Mouse (Mus musculus): Measurements from ENCODE around the gene Fam185a. TPM values are rescaled to one million over a fixed set of nuclear protein-coding genes. Genes with fewer than 3 reads are reported as not detected.
A peak's percentile ranks its signal among the peaks of the same experiment; 100 is the strongest.

Fam185a gene
- polyA plus RNA-seq, 1 experiment from 2014 or later: 8.9 TPM

- 55% methylated on average over 1 of the region's 1 CpGs for WGBS
- ATAC-seq: no peak
These were observed 10.5 kb upstream of the Fam185a start for GRCm38 (mm10) chr5:21414116-21414820.

DNA sequence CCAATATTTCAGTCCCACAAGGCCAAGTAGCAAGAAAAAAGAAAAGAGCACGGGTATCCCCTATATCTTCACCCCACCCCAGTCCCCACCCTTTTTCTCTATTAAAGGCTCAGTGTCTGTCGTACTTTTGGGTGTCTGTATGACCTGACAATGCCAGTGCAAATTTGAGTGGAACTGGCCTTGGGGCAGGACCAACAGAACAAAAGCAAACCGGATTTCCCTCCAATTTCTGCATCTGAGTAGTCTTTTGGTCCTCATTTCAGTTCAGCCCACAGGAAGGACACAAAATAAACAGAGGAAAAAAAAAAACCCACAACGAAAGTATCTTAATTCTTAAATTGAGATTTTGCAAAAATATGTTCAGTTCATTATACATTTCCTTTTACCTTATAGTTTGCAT, 6.1 kb upstream of the Fam185a start:
- Histone ChIP-seq H3K4me2 (ENCODE audit: low read depth, low read length) (no peak overlapping the region), H3K9ac (ENCODE audit: low read depth, low read length) (no peak overlapping the region), H3K27ac (ENCODE audit: low read length) (no peak overlapping the region), H3K36me3 (ENCODE audit: control insufficient read depth, insufficient read depth, low read length) (no peaks in the 10 kb centered on the region), H3K4me3 (ENCODE audit: low read length) (no peak overlapping the region), H3K9me3 (ENCODE audit: control insufficient read depth, low read length) (no peaks in the 10 kb centered on the region), H3K4me1 (ENCODE audit: control insufficient read depth, insufficient read depth, low read length) (no peaks in the 10 kb centered on the region), H3K27me3 (replicated peaks; ENCODE audit: control insufficient read depth, insufficient read depth, low read length) (no peaks in the 10 kb centered on the region)
- 69% methylated on average over 4 of the region's 4 CpGs for WGBS
- no peak for ATAC-seq

More at GRCm38 (mm10) chr5:21414116-21414820, 10.5 kb upstream of the Fam185a start:
- Histone ChIP-seq H3K4me3 (ENCODE audit: low read length) (no peak overlapping the region), H3K9me3 (ENCODE audit: control insufficient read depth, low read length) (no peaks in the 10 kb centered on the region), H3K36me3 (ENCODE audit: control insufficient read depth, insufficient read depth, low read length) (no peaks in the 10 kb centered on the region), H3K27me3 (replicated peaks; ENCODE audit: control insufficient read depth, insufficient read depth, low read length) (no peaks in the 10 kb centered on the region), H3K9ac (ENCODE audit: low read depth, low read length) (no peak overlapping the region), H3K4me2 (ENCODE audit: low read depth, low read length) (no peak overlapping the region), H3K4me1 (ENCODE audit: control insufficient read depth, insufficient read depth, low read length) (no peaks in the 10 kb centered on the region), H3K27ac (ENCODE audit: low read length) (no peak overlapping the region)

DNA sequence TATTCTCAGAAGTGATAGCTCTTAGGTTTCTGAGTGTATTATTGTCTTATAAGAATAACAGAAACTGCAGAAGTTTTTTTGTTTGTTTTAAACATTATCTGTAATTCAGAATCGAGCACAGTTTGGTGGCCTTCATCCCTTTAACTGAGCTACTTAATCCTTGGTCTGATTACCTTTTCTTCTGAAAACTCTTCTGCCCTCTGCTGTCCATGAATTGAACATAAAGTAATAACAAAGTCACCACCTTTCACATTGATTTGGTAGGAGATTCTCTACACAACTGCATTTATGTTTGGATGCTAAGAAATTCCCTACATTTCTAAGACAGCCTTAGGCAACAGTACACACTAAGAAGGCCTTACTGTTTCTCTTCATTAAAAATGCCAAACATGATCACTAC, 4.1 kb upstream of the Fam185a start:
- no peak overlapping the region for H3K4me3 ChIP-seq (ENCODE audit: low read length)
- no peak overlapping the region for H3K9ac ChIP-seq (ENCODE audit: low read depth, low read length)
- no peaks in the 10 kb centered on the region for H3K36me3 ChIP-seq (ENCODE audit: control insufficient read depth, insufficient read depth, low read length)
- no peak overlapping the region for H3K4me2 ChIP-seq (ENCODE audit: low read depth, low read length)
- WGBS: 21% methylated on average over 1 of the region's 1 CpGs
- H3K9me3 ChIP-seq (ENCODE audit: control insufficient read depth, low read length): no peaks in the 10 kb centered on the region
- no peak for ATAC-seq
- H3K4me1 ChIP-seq (ENCODE audit: control insufficient read depth, insufficient read depth, low read length): peaks cover 1% of the 10 kb centered on the region; the same call in 1 of the 2 replicates
- no peaks in the 10 kb centered on the region for H3K27me3 ChIP-seq (replicated peaks; ENCODE audit: control insufficient read depth, insufficient read depth, low read length)
- H3K27ac ChIP-seq (ENCODE audit: low read length): no peak overlapping the region

DNA sequence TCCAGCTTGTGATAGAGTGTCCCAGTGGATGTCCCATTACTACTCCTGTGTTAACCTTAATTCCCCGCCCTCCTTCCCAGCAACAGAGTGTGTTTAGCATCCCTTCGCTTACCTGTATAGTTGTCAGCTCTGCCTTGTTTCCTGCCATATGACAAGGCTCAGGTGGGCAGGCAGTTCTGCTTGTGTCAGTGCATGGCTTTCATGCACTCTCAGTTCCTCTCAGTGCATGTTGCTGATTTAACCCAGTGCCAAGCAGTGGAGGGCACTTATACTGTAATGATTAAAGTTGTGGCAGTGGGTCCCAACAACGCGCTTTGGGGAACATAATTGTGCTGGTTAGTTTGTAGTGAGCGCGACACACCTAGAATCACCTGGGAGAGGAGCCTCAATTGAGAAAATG, 1.9 kb downstream of the Fam185a start:
- Histone ChIP-seq H3K27me3 (replicated peaks; ENCODE audit: control insufficient read depth, insufficient read depth, low read length) (no peaks in the 10 kb centered on the region), H3K4me2 (ENCODE audit: low read depth, low read length) (peak overlapping the region; percentile 76), H3K36me3 (ENCODE audit: control insufficient read depth, insufficient read depth, low read length) (no peaks in the 10 kb centered on the region), H3K9ac (ENCODE audit: low read depth, low read length) (no peak overlapping the region; the same call in 1 of the 2 replicates), H3K9me3 (ENCODE audit: control insufficient read depth, low read length) (no peaks in the 10 kb centered on the region), H3K4me1 (ENCODE audit: control insufficient read depth, insufficient read depth, low read length) (peaks cover 13% of the 10 kb centered on the region), H3K4me3 (ENCODE audit: low read length) (peak overlapping the region; percentile 75), H3K27ac (ENCODE audit: low read length) (no peak overlapping the region)
- WGBS: 93% methylated on average over 6 of the region's 6 CpGs
- no peak for ATAC-seq

DNA sequence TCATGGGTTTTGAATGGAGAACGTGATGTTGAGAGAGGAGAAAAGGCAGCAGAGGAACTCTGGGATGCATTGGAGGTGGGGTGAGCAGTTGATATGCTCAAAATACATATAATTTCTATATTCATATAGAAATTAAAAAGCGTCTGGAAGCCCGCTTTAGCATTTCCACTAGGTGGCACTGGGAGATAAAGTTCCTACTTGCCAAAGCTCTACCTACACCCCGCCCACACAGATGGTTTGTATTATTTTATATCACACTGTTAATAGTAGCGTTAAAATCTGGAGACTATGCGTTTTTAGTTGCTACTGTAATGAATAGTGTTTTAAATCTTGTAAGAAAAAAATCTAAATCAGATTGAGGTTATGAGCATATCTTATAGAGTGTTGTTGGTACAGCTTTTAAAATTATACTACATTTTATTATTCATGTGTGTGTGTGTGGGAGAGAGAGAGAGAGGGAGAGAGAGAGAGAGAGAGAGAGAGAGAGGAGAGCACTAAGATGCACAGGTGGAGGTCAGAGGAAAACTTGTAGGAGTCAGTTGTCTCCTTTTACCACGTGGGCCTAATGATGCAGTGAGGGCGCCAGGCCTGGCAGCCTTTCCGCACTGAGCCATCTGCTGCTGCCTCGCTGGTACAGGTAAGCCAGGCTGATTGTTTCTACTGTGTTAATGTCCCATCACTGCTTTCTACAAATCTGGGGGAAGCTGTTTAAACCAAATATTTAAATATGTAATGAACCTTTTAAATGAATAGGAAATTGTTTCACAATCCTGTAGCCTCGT, 9.6 kb downstream of the Fam185a start:
- no peaks in the 10 kb centered on the region for H3K36me3 ChIP-seq (ENCODE audit: control insufficient read depth, insufficient read depth, low read length)
- H3K9ac ChIP-seq (ENCODE audit: low read depth, low read length): no peak overlapping the region
- peaks cover 7% of the 10 kb centered on the region; the same call in 1 of the 2 replicates for H3K4me1 ChIP-seq (ENCODE audit: control insufficient read depth, insufficient read depth, low read length)
- no peaks in the 10 kb centered on the region for H3K9me3 ChIP-seq (ENCODE audit: control insufficient read depth, low read length)
- no peak overlapping the region for H3K27ac ChIP-seq (ENCODE audit: low read length)
- 71% methylated on average over 11 of the region's 11 CpGs for WGBS
- no peak for ATAC-seq
- no peak overlapping the region for H3K4me3 ChIP-seq (ENCODE audit: low read length)
- no peaks in the 10 kb centered on the region for H3K27me3 ChIP-seq (replicated peaks; ENCODE audit: control insufficient read depth, insufficient read depth, low read length)
- H3K4me2 ChIP-seq (ENCODE audit: low read depth, low read length): no peak overlapping the region

DNA sequence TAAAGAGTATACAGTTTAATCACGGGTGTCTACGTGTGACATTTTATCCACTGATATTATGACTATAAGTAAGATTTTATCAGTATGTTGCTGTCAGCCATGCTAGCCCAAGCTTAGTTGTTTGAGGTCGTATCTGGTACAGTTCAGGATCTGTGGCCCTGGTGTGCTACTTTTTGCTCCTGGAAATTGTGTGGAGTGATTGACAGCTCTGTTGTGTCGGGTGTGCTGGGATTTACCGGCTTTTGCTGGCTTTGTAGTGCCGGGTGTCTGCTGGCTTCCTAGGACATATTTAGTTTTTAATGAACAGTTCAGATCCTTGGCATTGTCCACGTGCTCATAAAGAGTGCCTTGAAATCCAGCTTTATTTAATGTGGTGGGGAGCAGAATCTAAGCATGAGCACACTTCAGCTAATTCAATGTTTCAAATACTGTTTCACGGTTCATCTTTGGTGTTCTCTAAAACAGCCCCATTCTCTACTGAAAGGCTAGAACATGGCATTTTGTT, 11.8 kb downstream of the Fam185a start:
- 74% methylated on average over 8 of the region's 8 CpGs for WGBS
- H3K4me1 ChIP-seq (ENCODE audit: control insufficient read depth, insufficient read depth, low read length): peaks cover 15% of the 10 kb centered on the region; the same call in 1 of the 2 replicates

GRCm38 (mm10) chr5:21438428-21438827, 13.7 kb downstream of the Fam185a start:
- no peak overlapping the region for H3K4me2 ChIP-seq (ENCODE audit: low read depth, low read length)
- no peaks in the 10 kb centered on the region for H3K36me3 ChIP-seq (ENCODE audit: control insufficient read depth, insufficient read depth, low read length)
- H3K9me3 ChIP-seq (ENCODE audit: control insufficient read depth, low read length): no peaks in the 10 kb centered on the region
- 70% methylated on average over 9 of the region's 9 CpGs for WGBS
- H3K27ac ChIP-seq (ENCODE audit: low read length): no peak overlapping the region
- no peaks in the 10 kb centered on the region for H3K27me3 ChIP-seq (replicated peaks; ENCODE audit: control insufficient read depth, insufficient read depth, low read length)
- ATAC-seq: no peak
- H3K4me3 ChIP-seq (ENCODE audit: low read length): no peak overlapping the region
- no peak overlapping the region for H3K9ac ChIP-seq (ENCODE audit: low read depth, low read length)
- peaks cover 15% of the 10 kb centered on the region; the same call in 1 of the 2 replicates for H3K4me1 ChIP-seq (ENCODE audit: control insufficient read depth, insufficient read depth, low read length)

More for the DNA sequence above, 11.8 kb downstream of the Fam185a start:
- no peak overlapping the region for H3K27ac ChIP-seq (ENCODE audit: low read length)
- H3K9ac ChIP-seq (ENCODE audit: low read depth, low read length): no peak overlapping the region
- no peaks in the 10 kb centered on the region for H3K27me3 ChIP-seq (replicated peaks; ENCODE audit: control insufficient read depth, insufficient read depth, low read length)
- H3K4me3 ChIP-seq (ENCODE audit: low read length): no peak overlapping the region
- H3K4me2 ChIP-seq (ENCODE audit: low read depth, low read length): no peak overlapping the region
- H3K9me3 ChIP-seq (ENCODE audit: control insufficient read depth, low read length): no peaks in the 10 kb centered on the region
- no peaks in the 10 kb centered on the region for H3K36me3 ChIP-seq (ENCODE audit: control insufficient read depth, insufficient read depth, low read length)
- ATAC-seq: no peak

DNA sequence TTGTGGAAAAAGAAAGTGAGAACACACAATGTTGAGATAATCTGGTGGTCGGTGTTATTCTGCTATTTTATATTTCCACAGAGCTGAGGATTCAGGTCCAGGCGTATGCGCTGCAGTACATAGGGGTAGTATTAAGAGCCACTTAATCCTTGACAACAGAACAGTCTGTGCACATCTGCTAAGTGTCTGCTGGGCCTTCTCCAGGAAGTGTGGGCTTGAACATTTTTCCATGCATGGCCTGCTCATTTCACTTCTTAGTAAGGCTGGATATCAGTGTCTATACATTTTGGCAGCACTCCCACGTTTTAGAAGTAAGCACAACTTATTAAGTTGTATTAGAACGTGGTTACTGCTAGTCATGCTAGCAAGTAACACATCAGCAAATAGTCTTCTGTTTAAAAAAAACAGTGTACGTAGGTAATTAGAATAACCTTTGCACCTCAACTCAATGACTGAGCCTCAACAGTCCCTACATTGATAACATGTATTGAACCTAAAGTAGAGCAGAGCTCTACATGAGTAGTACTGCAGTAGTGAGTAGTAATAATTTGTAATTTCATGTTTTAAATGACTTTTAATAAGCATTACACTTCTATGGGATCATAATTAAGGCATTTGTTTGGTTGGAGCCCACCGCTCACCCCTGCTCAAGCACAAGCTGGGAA, 14.8 kb downstream of the Fam185a start:
- no peak overlapping the region for H3K4me2 ChIP-seq (ENCODE audit: low read depth, low read length)
- peak; percentile 71 for ATAC-seq
- H3K27me3 ChIP-seq (replicated peaks; ENCODE audit: control insufficient read depth, insufficient read depth, low read length): no peaks in the 10 kb centered on the region
- no peak overlapping the region for H3K4me3 ChIP-seq (ENCODE audit: low read length)
- WGBS: 55% methylated on average over 7 of the region's 7 CpGs
- H3K9me3 ChIP-seq (ENCODE audit: control insufficient read depth, low read length): no peaks in the 10 kb centered on the region
- no peaks in the 10 kb centered on the region for H3K36me3 ChIP-seq (ENCODE audit: control insufficient read depth, insufficient read depth, low read length)
- H3K27ac ChIP-seq (ENCODE audit: low read length): peak overlapping the region; percentile 33; the same call in 1 of the 2 replicates
- H3K4me1 ChIP-seq (ENCODE audit: control insufficient read depth, insufficient read depth, low read length): peaks cover 15% of the 10 kb centered on the region; the same call in 1 of the 2 replicates
- no peak overlapping the region for H3K9ac ChIP-seq (ENCODE audit: low read depth, low read length)
